Mouse (Mus musculus): Measurements from ENCODE around the gene Plin5. TPM values are rescaled to one million over a fixed set of nuclear protein-coding genes. Genes with fewer than 3 reads are reported as not detected.

The Plin5 gene
- total RNA-seq, 1 experiment: 1.4 TPM

- Histone ChIP-seq H3K4me3 (ENCODE audit: insufficient read depth in 1 of 2, low read depth in 1 of 2, low read length in 2 of 2, poor library complexity in 1 of 2, severe bottlenecking in 1 of 2) (no peak overlapping the region), H3K36me3 (ENCODE audit: control insufficient read depth, insufficient read depth, low read length, poor library complexity, severe bottlenecking) (peaks cover 80% of the 10 kb centered on the region), H3K4me1 (ENCODE audit: control insufficient read depth in 2 of 2, insufficient read depth in 2 of 2, low read length in 2 of 2, poor library complexity in 1 of 2) (no peaks in the 10 kb centered on the region), H3K9ac (ENCODE audit: insufficient read depth, low read depth, low read length, poor library complexity, severe bottlenecking) (no peak overlapping the region), H3K9me3 (ENCODE audit: control insufficient read depth, insufficient read depth, low read depth, low read length) (no peaks in the 10 kb centered on the region), H3K27ac (ENCODE audit: insufficient read depth, low read depth, low read length, poor library complexity, severe bottlenecking) (no peak overlapping the region)
- in situ Hi-C loops (cut with MboI; ENCODE audit: low sequenced_read_pairs in 2 of 2, unreplicated experiment in 2 of 2): no loop called here
- DNase-seq (ENCODE audit: low read depth, low spot score): no peak
- TF ChIP-seq CHD2 (IDR thresholded peaks at IDR 0.05; ENCODE audit: low read depth, low read length) (no peak), MAFK (IDR thresholded peaks at IDR 0.05; ENCODE audit: insufficient read depth, low read depth, low read length) (no peak), HCFC1 (IDR thresholded peaks at IDR 0.05; ENCODE audit: borderline replicate concordance, insufficient read depth, low read length) (no peak), ZNF384 (IDR thresholded peaks at IDR 0.05; ENCODE audit: low read depth, low read length) (no peak), ZC3H11A (IDR thresholded peaks at IDR 0.05; ENCODE audit: borderline replicate concordance, low read depth, low read length) (no peak)
Observed at GRCm38 (mm10) chr17:56098711-56099572, 18.5 kb downstream of the Plin5 start.

DNA sequence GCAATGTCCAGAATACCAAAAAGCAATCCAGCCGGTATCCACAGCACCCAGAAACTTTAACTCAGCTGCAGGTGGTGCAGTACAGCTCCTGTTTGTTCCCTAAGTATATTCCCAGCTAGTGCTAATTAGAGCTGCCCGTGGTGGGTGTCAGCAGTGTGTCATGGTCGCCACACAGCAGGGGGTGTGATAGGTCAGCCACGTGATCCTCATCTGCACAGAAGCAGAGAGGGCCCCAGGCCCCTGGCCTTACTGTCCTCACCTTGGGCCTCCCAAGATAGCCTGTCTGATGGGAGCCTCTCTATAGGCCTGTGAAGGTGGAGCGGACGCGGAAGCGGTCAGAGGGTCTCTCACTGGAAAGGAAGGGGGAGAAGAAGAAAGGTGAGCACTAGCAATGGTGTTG, 19.2 kb downstream of the Plin5 start:
- in situ Hi-C loops (cut with MboI; ENCODE audit: low sequenced_read_pairs in 2 of 2, unreplicated experiment in 2 of 2): no loop called here
- no peak for DNase-seq (ENCODE audit: low read depth, low spot score)
- no peak overlapping the region for H3K27ac ChIP-seq (ENCODE audit: insufficient read depth, low read depth, low read length, poor library complexity, severe bottlenecking)
- no peak for TF ChIP-seq ZNF384 (IDR thresholded peaks at IDR 0.05; ENCODE audit: low read depth, low read length)
- no peak for TF ChIP-seq HCFC1 (IDR thresholded peaks at IDR 0.05; ENCODE audit: borderline replicate concordance, insufficient read depth, low read length)
- TF ChIP-seq ZC3H11A (IDR thresholded peaks at IDR 0.05; ENCODE audit: borderline replicate concordance, low read depth, low read length): no peak
- no peak for TF ChIP-seq MAFK (IDR thresholded peaks at IDR 0.05; ENCODE audit: insufficient read depth, low read depth, low read length)
- no peak for TF ChIP-seq CHD2 (IDR thresholded peaks at IDR 0.05; ENCODE audit: low read depth, low read length)
- no peaks in the 10 kb centered on the region for H3K9me3 ChIP-seq (ENCODE audit: control insufficient read depth, insufficient read depth, low read depth, low read length)
- H3K36me3 ChIP-seq (ENCODE audit: control insufficient read depth, insufficient read depth, low read length, poor library complexity, severe bottlenecking): peaks cover 80% of the 10 kb centered on the region
- H3K9ac ChIP-seq (ENCODE audit: insufficient read depth, low read depth, low read length, poor library complexity, severe bottlenecking): no peak overlapping the region
- no peak overlapping the region for H3K4me3 ChIP-seq (ENCODE audit: insufficient read depth in 1 of 2, low read depth in 1 of 2, low read length in 2 of 2, poor library complexity in 1 of 2, severe bottlenecking in 1 of 2)
- H3K4me1 ChIP-seq (ENCODE audit: control insufficient read depth in 2 of 2, insufficient read depth in 2 of 2, low read length in 2 of 2, poor library complexity in 1 of 2): no peaks in the 10 kb centered on the region

- H3K9ac ChIP-seq (ENCODE audit: insufficient read depth, low read depth, low read length, poor library complexity, severe bottlenecking): no peak overlapping the region
- no peaks in the 10 kb centered on the region for H3K9me3 ChIP-seq (ENCODE audit: control insufficient read depth, insufficient read depth, low read depth, low read length)
- H3K27ac ChIP-seq (ENCODE audit: insufficient read depth, low read depth, low read length, poor library complexity, severe bottlenecking): no peak overlapping the region
- TF ChIP-seq ZC3H11A (IDR thresholded peaks at IDR 0.05; ENCODE audit: borderline replicate concordance, low read depth, low read length): no peak
- TF ChIP-seq HCFC1 (IDR thresholded peaks at IDR 0.05; ENCODE audit: borderline replicate concordance, insufficient read depth, low read length): no peak
- no peak for TF ChIP-seq ZNF384 (IDR thresholded peaks at IDR 0.05; ENCODE audit: low read depth, low read length)
- no peak for TF ChIP-seq MAFK (IDR thresholded peaks at IDR 0.05; ENCODE audit: insufficient read depth, low read depth, low read length)
- no peak for TF ChIP-seq CHD2 (IDR thresholded peaks at IDR 0.05; ENCODE audit: low read depth, low read length)
- H3K4me3 ChIP-seq (ENCODE audit: insufficient read depth in 1 of 2, low read depth in 1 of 2, low read length in 2 of 2, poor library complexity in 1 of 2, severe bottlenecking in 1 of 2): no peak overlapping the region
- peaks cover 71% of the 10 kb centered on the region for H3K36me3 ChIP-seq (ENCODE audit: control insufficient read depth, insufficient read depth, low read length, poor library complexity, severe bottlenecking)
- no peaks in the 10 kb centered on the region for H3K4me1 ChIP-seq (ENCODE audit: control insufficient read depth in 2 of 2, insufficient read depth in 2 of 2, low read length in 2 of 2, poor library complexity in 1 of 2)
- in situ Hi-C loops (cut with MboI; ENCODE audit: low sequenced_read_pairs in 2 of 2, unreplicated experiment in 2 of 2): no loop called here
- DNase-seq (ENCODE audit: low read depth, low spot score): no peak
Observed at GRCm38 (mm10) chr17:56096883-56097282, 20.5 kb downstream of the Plin5 start.

DNA sequence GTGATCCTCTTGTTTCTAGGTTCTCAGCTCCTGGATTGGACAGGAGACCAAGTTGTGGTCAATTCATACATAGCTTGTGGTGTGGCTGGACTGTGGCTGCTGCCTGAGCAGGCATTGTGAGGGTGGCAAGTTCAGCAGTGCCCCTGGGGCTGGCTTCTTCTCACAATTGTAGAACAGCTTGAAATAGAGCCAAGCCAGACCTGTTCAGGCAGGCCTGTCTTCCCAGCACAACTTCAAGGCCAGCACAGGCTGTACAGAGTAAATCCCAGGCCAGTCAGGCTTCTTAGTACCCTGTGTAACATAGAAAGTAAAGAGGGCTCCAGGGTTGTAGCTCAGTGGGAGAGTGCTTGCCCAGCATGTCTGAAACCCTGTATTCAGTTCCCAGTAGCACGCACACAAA, 24.6 kb downstream of the Plin5 start:
- no peak for DNase-seq (ENCODE audit: low read depth, low spot score)
- H3K9ac ChIP-seq (ENCODE audit: insufficient read depth, low read depth, low read length, poor library complexity, severe bottlenecking): no peak overlapping the region
- H3K4me3 ChIP-seq (ENCODE audit: insufficient read depth in 1 of 2, low read depth in 1 of 2, low read length in 2 of 2, poor library complexity in 1 of 2, severe bottlenecking in 1 of 2): no peak overlapping the region
- in situ Hi-C loops (cut with MboI; ENCODE audit: low sequenced_read_pairs in 2 of 2, unreplicated experiment in 2 of 2): no loop called here
- no peak overlapping the region for H3K27ac ChIP-seq (ENCODE audit: insufficient read depth, low read depth, low read length, poor library complexity, severe bottlenecking)
- no peaks in the 10 kb centered on the region for H3K9me3 ChIP-seq (ENCODE audit: control insufficient read depth, insufficient read depth, low read depth, low read length)
- H3K36me3 ChIP-seq (ENCODE audit: control insufficient read depth, insufficient read depth, low read length, poor library complexity, severe bottlenecking): peaks cover 35% of the 10 kb centered on the region
- TF ChIP-seq MAFK (IDR thresholded peaks at IDR 0.05; ENCODE audit: insufficient read depth, low read depth, low read length): no peak
- TF ChIP-seq ZNF384 (IDR thresholded peaks at IDR 0.05; ENCODE audit: low read depth, low read length): no peak
- no peak for TF ChIP-seq CHD2 (IDR thresholded peaks at IDR 0.05; ENCODE audit: low read depth, low read length)
- H3K4me1 ChIP-seq (ENCODE audit: control insufficient read depth in 2 of 2, insufficient read depth in 2 of 2, low read length in 2 of 2, poor library complexity in 1 of 2): no peaks in the 10 kb centered on the region

Measured in ES-E14 (cell line).